8 mouse cellular contexts compared by ENCODE assay signal in genomic region chr2:35662001-35662491, GRCm38 (mm10).
DNase-seq lines count a peak whose midpoint lies in the region; ATAC-seq lines count a peak whose summit lies in the region.

No protein-coding gene starts in this region.

- no peak for DNase-seq in heart, embryonic 10.5 days (ENCODE audit: low spot score)
- no peak for DNase-seq in heart, postnatal 25 days (ENCODE audit: low spot score)
- DNase-seq in ZHBTc4 (ENCODE audit: low read depth, low spot score) = peak; percentile 46
- peak; percentile 61 for DNase-seq in kidney, postnatal 10 days
- DNase-seq in lung, postnatal 10 days = peak; percentile 67
- DNase-seq in right cerebral cortex, postnatal 4 days = peak; percentile 55
- DNase-seq in layer of hippocampus, postnatal 14 days (ENCODE audit: low spot score in 2 of 2) = no peak

- peak overlapping the region; percentile 90 for H3K27ac ChIP-seq in heart, embryonic 10.5 days

- no peaks in the 10 kb centered on the region for H3K27me3 ChIP-seq in heart, embryonic 10.5 days (ENCODE audit: insufficient read depth, poor library complexity, severe bottlenecking)

- intact Hi-C loops in heart, postnatal 25 days (cut with DNase I) = no loop called here

- peaks cover 69% of the 10 kb centered on the region for H3K4me1 ChIP-seq in heart, embryonic 10.5 days

- no peaks in the 10 kb centered on the region for H3K9me3 ChIP-seq in heart, embryonic 10.5 days

- H3K36me3 ChIP-seq in heart, embryonic 10.5 days = peaks cover 9% of the 10 kb centered on the region; the same call in 1 of the 2 replicates

- 5% methylated on average over 24 of the region's 24 CpGs for WGBS in heart, embryonic 10.5 days

- ATAC-seq in granulocyte monocyte progenitor cell, adult 5-6 weeks (replicated peaks; ENCODE audit: poor library complexity, severe bottlenecking) = peak; percentile 43

- H3K4me3 ChIP-seq in heart, embryonic 10.5 days = peak overlapping the region; percentile 85

Comparison
In these comparisons a context has a peak if more than half of its experiments do, and no peak if none do; other contexts are left out.
1. DNase-seq: peak in ZHBTc4 (single experiment), kidney, postnatal 10 days (single experiment), lung, postnatal 10 days (single experiment) and right cerebral cortex, postnatal 4 days (single experiment); none in heart, embryonic 10.5 days (single experiment), heart, postnatal 25 days (single experiment) and layer of hippocampus, postnatal 14 days (0 of 2).